Mouse (Mus musculus): Measurements from ENCODE around the gene Rbm47.

- TF ChIP-seq EP300 (IDR thresholded peaks at IDR 0.05; ENCODE audit: insufficient read depth, low read depth, low read length) (no peak), CTCF (IDR thresholded peaks at IDR 0.05) (no peak)
Observed at GRCm38 (mm10) chr5:66000074-66000473, 172.8 kb downstream of the Rbm47 start.

Data from heart, adult 2 months (tissue).